Mouse (Mus musculus): ENCODE measurements around the gene Syt16.

- TF ChIP-seq CTCF (IDR thresholded peaks at IDR 0.05; ENCODE audit: low read depth) (peak; percentile 86), EP300 (IDR thresholded peaks at IDR 0.05; ENCODE audit: low read depth) (no peak)
These were observed 12.0 kb downstream of the Syt16 start for GRCm38 (mm10) chr12:74009448-74009911.
